Mouse (Mus musculus) small intestine, adult 2 months (tissue): Measurements from ENCODE around the gene Foxe3. TPM values are rescaled to one million over a fixed set of nuclear protein-coding genes. Genes with fewer than 3 reads are reported as not detected.

Source experiments
- H3K27ac ChIP-seq: fragments of 200-500 bp; 2 replicates; pipeline ENCODE4 v1.5.1; 2012; ENCODE audit warnings: low read depth, low read length, control low read depth, inconsistent platforms; ENCODE audit not compliant: insufficient read depth
- H3K27me3 ChIP-seq: fragments of 200-500 bp; 2 replicates; pipeline ENCODE4 v1.6.1; 2012; ENCODE audit warnings: mild to moderate bottlenecking, moderate library complexity, low read length, inconsistent platforms; ENCODE audit not compliant: control insufficient read depth, insufficient read depth
- H3K36me3 ChIP-seq: fragments of 200-500 bp; 2 replicates; pipeline ENCODE4 v1.6.1; 2012; ENCODE audit warnings: mild to moderate bottlenecking, low read length, control low read depth, inconsistent platforms; ENCODE audit not compliant: control insufficient read depth, insufficient read depth
- H3K4me1 ChIP-seq: fragments of 200-500 bp; 2 replicates; pipeline ENCODE4 v1.6.1; 2012; ENCODE audit warnings: low read length, inconsistent platforms, mixed read lengths; ENCODE audit not compliant: control insufficient read depth, insufficient read depth, insufficient read length
- H3K4me3 ChIP-seq: fragments of 200-500 bp; 2 replicates; pipeline ENCODE4 v1.5.1; 2012; ENCODE audit warnings: low read depth, mild to moderate bottlenecking, control low read depth, inconsistent platforms, low read length, moderate library complexity
- CTCF ChIP-seq: fragments of 200-500 bp; IDR thresholded peaks from 2 replicates; pipeline ENCODE4 v1.5.1; 2012; ENCODE audit warnings: low read depth, mild to moderate bottlenecking, control low read depth, inconsistent platforms, low read length, moderate library complexity, mixed read lengths; ENCODE audit not compliant: insufficient replicate concordance, insufficient read length; ENCODE audit errors: extremely low read depth
- POLR2A ChIP-seq: fragments of 200-500 bp; IDR thresholded peaks from 2 replicates; pipeline ENCODE4 v1.6.1; 2012; ENCODE audit warnings: low read depth, mild to moderate bottlenecking, control low read depth, inconsistent platforms, low read length, moderate library complexity
- WGBS: fragments of 180-500 bp; shearing (Covaris S2); methylation state at CpG from one replicate; pipeline ENCODE4 v1.1.7; 2018; 5-methylcytosine and 5-hydroxymethylcytosine counted together
- polyA plus RNA-seq: library from polyadenylated mRNA; depleted of rRNA; stranded (reverse); fragments of >200 nt; gene quantifications from 2 replicates; pipeline ENCODE4 v1.2.3, GENCODE M21; 2012; rRNA removed

Gene Foxe3
- polyA plus RNA-seq, 1 experiment = not detected

GRCm38 (mm10) chr4:114901643-114902351 is 24.0 kb downstream of the Foxe3 start:
- WGBS = 2% methylated on average over 42 of the region's 42 CpGs
- TF ChIP-seq POLR2A (no peak), CTCF (no peak)
- Histone ChIP-seq H3K27ac (no peak overlapping the region), H3K27me3 (peaks cover 62% of the 10 kb centered on the region), H3K4me1 (peaks cover 3% of the 10 kb centered on the region; the same call in 1 of the 2 replicates), H3K4me3 (no peak overlapping the region), H3K36me3 (no peaks in the 10 kb centered on the region)

GRCm38 (mm10) chr4:114900866-114901642 is 24.8 kb downstream of the Foxe3 start:
- TF ChIP-seq POLR2A = no peak
- TF ChIP-seq CTCF = no peak
- Histone ChIP-seq H3K4me1 (peaks cover 3% of the 10 kb centered on the region; the same call in 1 of the 2 replicates), H3K27me3 (peaks cover 55% of the 10 kb centered on the region), H3K4me3 (no peak overlapping the region), H3K36me3 (no peaks in the 10 kb centered on the region), H3K27ac (no peak overlapping the region)
- WGBS = 7% methylated on average over 33 of the region's 33 CpGs

GRCm38 (mm10) chr4:114899885-114900284 is 25.9 kb downstream of the Foxe3 start:
- 9% methylated on average over 3 of the region's 3 CpGs for WGBS
- peaks cover 46% of the 10 kb centered on the region for H3K27me3 ChIP-seq
- no peak overlapping the region for H3K27ac ChIP-seq
- H3K4me3 ChIP-seq = no peak overlapping the region
- peaks cover 3% of the 10 kb centered on the region; the same call in 1 of the 2 replicates for H3K4me1 ChIP-seq
- TF ChIP-seq CTCF (no peak), POLR2A (no peak)
- no peaks in the 10 kb centered on the region for H3K36me3 ChIP-seq

GRCm38 (mm10) chr4:114897853-114898252 is 28.0 kb downstream of the Foxe3 start:
- TF ChIP-seq POLR2A (no peak), CTCF (no peak)
- no peak overlapping the region for H3K4me3 ChIP-seq
- H3K4me1 ChIP-seq = peaks cover 3% of the 10 kb centered on the region; the same call in 1 of the 2 replicates
- WGBS = 2% methylated on average over 4 of the region's 4 CpGs
- H3K27ac ChIP-seq = no peak overlapping the region
- H3K27me3 ChIP-seq = peaks cover 31% of the 10 kb centered on the region
- no peaks in the 10 kb centered on the region for H3K36me3 ChIP-seq

GRCm38 (mm10) chr4:114882232-114882631 is 43.6 kb downstream of the Foxe3 start:
- Histone ChIP-seq H3K27ac (no peak overlapping the region), H3K4me3 (no peak overlapping the region), H3K36me3 (no peaks in the 10 kb centered on the region), H3K4me1 (no peaks in the 10 kb centered on the region), H3K27me3 (no peaks in the 10 kb centered on the region)
- 88% methylated on average over 1 of the region's 1 CpGs for WGBS
- TF ChIP-seq POLR2A (no peak), CTCF (no peak)

GRCm38 (mm10) chr4:114876441-114876972 is 49.3 kb downstream of the Foxe3 start:
- Histone ChIP-seq H3K27ac (no peak overlapping the region), H3K27me3 (no peaks in the 10 kb centered on the region), H3K4me1 (no peaks in the 10 kb centered on the region), H3K4me3 (no peak overlapping the region), H3K36me3 (no peaks in the 10 kb centered on the region)
- WGBS = 55% methylated on average over 8 of the region's 8 CpGs
- TF ChIP-seq POLR2A (no peak), CTCF (no peak)

Other genes starting within 250 kb of the Foxe3 start
- not detected in 2 replicates for gene Gm12830, start 104.3 kb downstream of the Foxe3 start, polyA plus RNA-seq
- 0.06 and 0.16 TPM in 2 replicates for gene Foxd2, start 17.1 kb downstream of the Foxe3 start, polyA plus RNA-seq
- gene Cmpk1, start 61.2 kb upstream of the Foxe3 start, polyA plus RNA-seq = 20.1 and 43.1 TPM in 2 replicates
- gene Stil, start 74.1 kb upstream of the Foxe3 start, polyA plus RNA-seq = 0.29 and 0.98 TPM in 2 replicates
- gene Tal1, start 130.4 kb upstream of the Foxe3 start, polyA plus RNA-seq = 0.71 and 1.8 TPM in 2 replicates
- 8.4 and 10.7 TPM in 2 replicates for gene Pdzk1ip1, start 162.7 kb upstream of the Foxe3 start, polyA plus RNA-seq
- gene Cyp4x1, start 208.3 kb upstream of the Foxe3 start, polyA plus RNA-seq = not detected in 2 replicates